8 mouse cellular contexts compared by ENCODE assay signal in the genomic region with DNA sequence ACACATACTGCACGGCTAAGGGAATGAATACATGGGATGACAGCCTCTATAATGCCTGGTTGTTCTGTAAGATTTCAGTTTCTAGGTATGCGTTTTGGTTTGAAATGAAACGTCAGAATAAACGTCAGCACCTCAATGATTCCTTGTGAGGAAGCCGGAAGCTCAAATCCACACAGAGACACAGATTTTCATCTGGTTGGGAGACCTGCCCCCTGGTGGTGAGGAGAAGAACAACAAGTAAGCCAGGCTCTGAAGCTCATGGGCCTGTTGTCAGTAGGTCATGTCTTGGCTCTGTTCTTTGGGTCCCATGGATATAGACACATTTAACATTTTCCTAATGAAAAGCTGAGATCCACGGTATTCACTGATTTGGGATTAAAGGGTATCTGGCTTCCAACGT. TPM values are rescaled to one million over a fixed set of nuclear protein-coding genes. Genes with fewer than 3 reads are reported as not detected.
DNase-seq lines count a peak whose midpoint lies in the region; ATAC-seq and TF ChIP-seq lines count a peak whose summit lies in the region.

No protein-coding gene starts in this region.

- no peaks in the 10 kb centered on the region for H3K9me3 ChIP-seq in heart, postnatal 0 days (replicated peaks; ENCODE audit: control insufficient read depth, low read length)
- no peaks in the 10 kb centered on the region for H3K9me3 ChIP-seq in neural tube, embryonic 11.5 days (ENCODE audit: control insufficient read depth, low read length)

- no peaks in the 10 kb centered on the region for H3K36me3 ChIP-seq in heart, postnatal 0 days (replicated peaks; ENCODE audit: control insufficient read depth, insufficient read depth, low read length)
- no peaks in the 10 kb centered on the region for H3K36me3 ChIP-seq in neural tube, embryonic 11.5 days (ENCODE audit: control insufficient read depth, insufficient read depth, low read length)

- 38% methylated on average over 7 of the region's 7 CpGs for WGBS in heart, postnatal 0 days
- 63% methylated on average over 7 of the region's 7 CpGs for WGBS in neural tube, embryonic 11.5 days

- no peak overlapping the region for H3K9ac ChIP-seq in heart, postnatal 0 days (replicated peaks; ENCODE audit: low read depth, low read length)
- no peak overlapping the region for H3K9ac ChIP-seq in neural tube, embryonic 11.5 days (ENCODE audit: low read length)

- no peak overlapping the region for H3K4me3 ChIP-seq in heart, postnatal 0 days (ENCODE audit: low read depth, low read length)
- H3K4me3 ChIP-seq in neural tube, embryonic 11.5 days (ENCODE audit: low read depth, low read length): no peak overlapping the region

- ATAC-seq in heart, postnatal 0 days (ENCODE audit: insufficient read depth, low read depth): no peak
- ATAC-seq in common myeloid progenitor, adult 5-6 weeks (replicated peaks; ENCODE audit: low read depth, poor library complexity, severe bottlenecking): peak; percentile 57; the same call in 1 of the 2 replicates
- no peak for ATAC-seq in neural tube, embryonic 11.5 days (ENCODE audit: insufficient read depth, low FRiP score, low TSS enrichment)

- H3K4me2 ChIP-seq in heart, postnatal 0 days (ENCODE audit: low read depth, low read length): no peak overlapping the region
- H3K4me2 ChIP-seq in neural tube, embryonic 11.5 days (ENCODE audit: low read depth): no peak overlapping the region

- TF ChIP-seq EP300 in heart, postnatal 0 days (IDR thresholded peaks at IDR 0.05; ENCODE audit: low read depth): no peak

- H3K4me1 ChIP-seq in heart, postnatal 0 days (ENCODE audit: control insufficient read depth, insufficient read depth): no peaks in the 10 kb centered on the region
- no peaks in the 10 kb centered on the region for H3K4me1 ChIP-seq in neural tube, embryonic 11.5 days (ENCODE audit: control insufficient read depth, insufficient read depth, low read length)

- TF ChIP-seq CTCF in heart, postnatal 0 days (IDR thresholded peaks at IDR 0.05; ENCODE audit: low read depth): peak; percentile 85

- no peak overlapping the region for H3K27ac ChIP-seq in heart, postnatal 0 days (ENCODE audit: low read depth)
- H3K27ac ChIP-seq in neural tube, embryonic 11.5 days (ENCODE audit: low read depth, low read length): no peak overlapping the region

- DNase-seq in heart, postnatal 0 days (ENCODE audit: low spot score): peak; percentile 37
- DNase-seq in heart, adult 11 months: no peak
- DNase-seq in 3T3-L1 (ENCODE audit: low read depth, low spot score): peak; percentile 76
- peak; percentile 64 for DNase-seq in Muller cell, postnatal 12 days (ENCODE audit: inconsistent ontology term)
- DNase-seq in layer of hippocampus, adult 9-11 months: peak; percentile 10
- DNase-seq in neural tube, embryonic 11.5 days (ENCODE audit: low spot score): peak; percentile 69
- DNase-seq in urinary bladder, postnatal 10 days (ENCODE audit: low spot score): no peak

- H3K27me3 ChIP-seq in heart, postnatal 0 days (ENCODE audit: control insufficient read depth, insufficient read depth, low read length): no peaks in the 10 kb centered on the region
- no peaks in the 10 kb centered on the region for H3K27me3 ChIP-seq in neural tube, embryonic 11.5 days (ENCODE audit: control insufficient read depth, insufficient read depth, low read length)

RNA-seq across cellular contexts. Expression of gene Arl4c, which starts 40.4 kb away (rescaled TPM):
- total RNA-seq in heart, postnatal 0 days (2014; rRNA removed; ENCODE audit: low replicate concordance): 20.9 and 23.4 TPM in 2 replicates
- polyA plus RNA-seq in heart, postnatal 0 days (2015; fragmentation: Nextera tagmentation; extraction: Ambion mirVana): 6.0 and 6.2 TPM in 2 replicates
- 11.2 and 15.3 TPM in 2 replicates for total RNA-seq in common myeloid progenitor, adult 5-6 weeks (2017)
- 10.5 and 11.8 TPM in 2 replicates for polyA plus RNA-seq in neural tube, embryonic 11.5 days (2014; fragmentation: Nextera tagmentation; extraction: Ambion mirVana)

Comparison
In these comparisons a context has a peak if more than half of its experiments do, and no peak if none do; other contexts are left out.
1. DNase-seq: peak in heart, postnatal 0 days (single experiment), 3T3-L1 (single experiment), Muller cell, postnatal 12 days (single experiment), layer of hippocampus, adult 9-11 months (single experiment) and neural tube, embryonic 11.5 days (single experiment); none in heart, adult 11 months (single experiment) and urinary bladder, postnatal 10 days (single experiment).